Mouse (Mus musculus) Muller cell, postnatal 12 days (primary cell): ENCODE data around the gene Zcchc2.

Experiments used
- DNase-seq: peaks from one replicate; pipeline ENCODE4 v3.0.0-alpha.2; 2015; ENCODE audit errors: inconsistent ontology term

The Zcchc2 gene

DNA sequence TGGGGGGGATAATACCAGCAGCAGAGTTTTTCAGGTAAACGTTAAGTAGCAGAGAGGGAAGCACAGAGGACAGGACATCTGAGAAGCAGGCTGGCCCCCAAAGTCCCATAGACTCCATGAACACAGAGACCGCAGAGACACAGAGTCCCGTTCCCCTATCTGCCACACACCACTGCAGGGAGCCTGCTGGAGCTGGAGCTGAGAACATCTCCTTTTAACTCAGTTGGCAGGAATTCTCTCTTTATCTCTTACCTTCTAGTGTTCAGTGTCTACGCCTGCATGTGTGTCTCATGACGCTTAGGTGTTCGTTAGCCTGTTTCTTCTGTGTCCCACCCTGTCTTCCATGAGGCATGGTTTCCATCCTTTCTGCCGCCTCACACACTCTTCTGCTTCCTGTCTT lies 83.0 kb downstream of the Zcchc2 start:
- no peak for DNase-seq

DNA sequence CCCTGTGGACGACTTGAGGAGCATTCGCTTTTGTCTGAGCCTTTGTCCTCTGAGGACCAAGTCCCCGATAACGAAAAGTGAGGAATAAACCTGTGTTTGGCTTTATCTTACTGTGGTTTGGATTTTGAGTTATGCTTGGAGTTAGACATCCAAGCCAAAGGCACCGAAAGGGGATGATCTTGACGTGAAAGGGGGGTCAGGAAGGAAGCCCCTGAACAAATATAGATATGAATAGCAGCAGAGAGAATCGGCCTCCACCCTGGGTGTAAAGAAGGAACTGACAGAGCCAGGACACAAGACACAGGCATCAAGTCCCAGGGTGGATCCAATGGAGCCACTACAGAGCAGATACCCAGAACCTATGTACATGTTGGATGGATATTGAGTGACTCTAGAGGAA lies 83.9 kb downstream of the Zcchc2 start:
- no peak for DNase-seq

DNA sequence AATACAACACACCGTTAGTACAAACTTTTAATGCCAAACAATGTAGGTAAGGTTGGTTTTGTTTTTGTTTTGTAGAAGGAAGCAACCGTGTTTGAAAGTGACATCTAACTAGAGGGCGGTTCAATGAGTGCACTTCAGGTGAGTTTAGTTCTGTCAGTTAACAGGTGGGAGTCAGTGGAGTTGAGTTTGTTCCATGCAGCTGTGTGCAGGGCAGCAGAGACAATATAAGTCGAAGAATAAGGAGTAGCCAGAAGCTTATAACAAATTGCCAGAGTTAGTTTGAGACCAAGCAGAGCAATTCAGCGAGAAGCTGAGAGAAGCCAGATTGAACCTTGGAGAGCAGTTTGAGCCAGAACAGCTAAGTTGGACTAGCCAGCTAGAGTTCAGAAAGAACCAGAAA lies 84.5 kb downstream of the Zcchc2 start:
- DNase-seq: no peak

DNA sequence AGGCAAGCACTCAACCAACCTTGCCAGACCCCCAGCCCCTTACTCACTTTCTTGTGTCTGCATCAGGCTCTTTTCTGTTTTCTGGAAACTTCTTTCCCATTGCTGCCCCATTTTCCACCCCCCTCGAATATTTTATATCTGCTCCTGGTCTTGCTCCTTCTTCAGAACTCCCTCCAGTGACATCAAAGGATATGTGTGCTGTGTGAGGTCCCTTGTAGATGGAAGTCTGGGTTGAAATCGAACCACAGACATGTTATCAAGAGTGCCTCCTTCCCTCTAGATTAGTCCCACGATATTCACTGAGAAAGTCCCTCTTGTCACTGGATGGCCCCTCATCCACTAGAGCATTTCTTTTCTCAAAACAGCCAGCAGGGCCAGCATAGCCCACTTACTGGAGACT lies 86.4 kb downstream of the Zcchc2 start:
- no peak for DNase-seq

DNA sequence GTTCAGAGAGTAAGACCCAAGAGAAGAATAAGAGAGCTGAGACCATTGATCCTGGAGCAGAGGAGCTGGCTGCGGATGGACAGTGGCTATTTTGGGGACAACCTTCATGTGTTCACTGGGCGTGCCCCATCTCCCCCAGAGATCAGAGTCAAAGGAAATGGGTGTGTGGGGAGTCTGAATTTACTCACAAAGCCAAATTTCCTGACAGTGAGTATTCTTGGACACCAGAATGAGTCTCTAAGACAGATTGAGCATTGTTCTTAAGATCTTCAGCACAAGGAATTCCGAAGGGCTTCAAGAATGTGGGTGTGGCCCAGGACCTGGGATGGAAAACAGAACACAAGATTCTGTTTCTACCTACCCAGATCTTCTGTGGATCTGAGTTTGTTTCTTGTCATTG lies 87.0 kb downstream of the Zcchc2 start:
- no peak for DNase-seq
